ENCODE assay signal across 22 mouse cellular contexts in genomic region chr6:100868863-100869262, GRCm38 (mm10).
"Had no signal": no experiment of that assay in that cellular context is flagged by ENCODE, and none has a peak within 500 bp of the region (broad histone marks: within the 10 kb centered on the region; RNA-seq: fewer than 3 reads in every experiment).

No protein-coding gene starts in this region.

- H3K9ac ChIP-seq: intestine, embryonic 15.5 days; kidney, embryonic 15.5 days; limb, embryonic 12.5 days; limb, embryonic 15.5 days; liver, embryonic 12.5 days; liver, embryonic 15.5 days; neural tube, embryonic 12.5 days; neural tube, embryonic 15.5 days had no signal

- DNase-seq: kidney, adult 11 months; kidney, adult 8-10 months; kidney, postnatal 10 days; kidney, postnatal 36 days; layer of hippocampus, postnatal 36 days; lung, adult 2 months; lung, postnatal 14 days; lung, postnatal 4 days; right cerebral cortex, adult 18-20 months; right cerebral cortex, postnatal 14 days; spleen, adult 18-20 months; thymus, postnatal 25 days had no signal

- H3K27me3 ChIP-seq: intestine, embryonic 15.5 days; kidney, embryonic 15.5 days; limb, embryonic 12.5 days; limb, embryonic 15.5 days; liver, embryonic 12.5 days; liver, embryonic 15.5 days; neural tube, embryonic 12.5 days; neural tube, embryonic 15.5 days had no signal

- H3K4me3 ChIP-seq: intestine, embryonic 15.5 days; kidney, embryonic 15.5 days; left cerebral cortex, adult 2 months; limb, embryonic 12.5 days; limb, embryonic 15.5 days; liver, embryonic 12.5 days; liver, embryonic 15.5 days; neural tube, embryonic 12.5 days; neural tube, embryonic 15.5 days had no signal

- H3K9me3 ChIP-seq: intestine, embryonic 15.5 days; kidney, embryonic 15.5 days; limb, embryonic 15.5 days; liver, embryonic 12.5 days; liver, embryonic 15.5 days; neural tube, embryonic 12.5 days; neural tube, embryonic 15.5 days had no signal

- H3K4me1 ChIP-seq: intestine, embryonic 15.5 days; kidney, embryonic 15.5 days; limb, embryonic 12.5 days; limb, embryonic 15.5 days; liver, embryonic 12.5 days; liver, embryonic 15.5 days; neural tube, embryonic 12.5 days; neural tube, embryonic 15.5 days had no signal

- H3K27ac ChIP-seq: intestine, embryonic 15.5 days; kidney, embryonic 15.5 days; left cerebral cortex, adult 2 months; limb, embryonic 12.5 days; limb, embryonic 15.5 days; liver, embryonic 12.5 days; liver, embryonic 15.5 days; neural tube, embryonic 12.5 days; neural tube, embryonic 15.5 days had no signal

- H3K4me2 ChIP-seq: intestine, embryonic 15.5 days; kidney, embryonic 15.5 days; limb, embryonic 12.5 days; limb, embryonic 15.5 days; liver, embryonic 12.5 days; liver, embryonic 15.5 days; midbrain, embryonic 11.5 days; neural tube, embryonic 12.5 days; neural tube, embryonic 15.5 days had no signal

- ATAC-seq: intestine, embryonic 15.5 days; liver, embryonic 12.5 days had no signal
